Mouse (Mus musculus): Measurements from ENCODE around the gene Cdk6.
"Not testable (repeated sequence)": the region's sequence is repeated elsewhere in the genome, so short reads cannot be mapped to it uniquely, and the experiment has no call there.

DNA sequence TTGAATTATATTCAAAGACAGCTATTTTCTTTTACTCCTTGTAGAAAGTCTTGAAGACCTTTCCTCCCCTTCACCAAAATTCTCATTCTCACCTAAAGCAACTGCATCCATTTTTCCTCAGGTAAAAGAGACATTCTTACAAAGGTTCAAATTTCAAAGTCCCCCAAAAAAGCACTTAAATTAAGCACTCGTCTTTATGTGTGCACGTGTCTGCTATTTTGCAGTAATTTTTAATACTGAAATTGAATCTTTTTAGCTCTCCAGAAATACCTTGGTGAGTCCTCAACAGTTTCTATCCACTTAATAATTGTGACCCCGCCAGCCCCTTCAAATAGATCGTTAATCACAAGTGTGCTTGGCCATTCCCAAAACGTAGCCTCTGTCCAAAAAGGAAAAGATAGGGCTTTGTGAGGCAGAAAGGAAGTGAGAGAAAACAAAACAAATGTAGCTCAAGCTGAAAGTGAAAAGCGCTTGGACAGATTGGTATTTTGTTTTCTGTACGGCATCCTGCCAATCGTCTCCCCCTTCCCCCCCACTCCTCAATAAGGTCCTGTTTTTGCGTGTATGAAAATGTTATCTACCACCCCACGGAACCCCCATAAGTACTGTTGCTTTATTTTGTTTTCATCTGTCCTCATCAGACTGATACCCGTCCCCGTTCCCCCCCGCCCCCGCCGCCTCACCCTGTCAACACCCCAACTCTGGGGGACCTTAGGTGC lies 786 bp upstream of the Cdk6 start:
- TF ChIP-seq CTCF, EP300 (IDR thresholded peaks at IDR 0.05; ENCODE audit: low read depth): not testable (repeated sequence)

Measured in liver, embryonic 14.5 days (tissue).